Mouse (Mus musculus) monocyte, adult 2 months (primary cell): ENCODE measurements around the gene B9d2.

Experiments
- DNase-seq, 2 experiments: peaks; one replicate each; pipeline ENCODE4 v3.0.0; 2022; ENCODE audit warnings: low spot score in 2 of 2, low read depth in 1 of 2

Gene B9d2

DNA sequence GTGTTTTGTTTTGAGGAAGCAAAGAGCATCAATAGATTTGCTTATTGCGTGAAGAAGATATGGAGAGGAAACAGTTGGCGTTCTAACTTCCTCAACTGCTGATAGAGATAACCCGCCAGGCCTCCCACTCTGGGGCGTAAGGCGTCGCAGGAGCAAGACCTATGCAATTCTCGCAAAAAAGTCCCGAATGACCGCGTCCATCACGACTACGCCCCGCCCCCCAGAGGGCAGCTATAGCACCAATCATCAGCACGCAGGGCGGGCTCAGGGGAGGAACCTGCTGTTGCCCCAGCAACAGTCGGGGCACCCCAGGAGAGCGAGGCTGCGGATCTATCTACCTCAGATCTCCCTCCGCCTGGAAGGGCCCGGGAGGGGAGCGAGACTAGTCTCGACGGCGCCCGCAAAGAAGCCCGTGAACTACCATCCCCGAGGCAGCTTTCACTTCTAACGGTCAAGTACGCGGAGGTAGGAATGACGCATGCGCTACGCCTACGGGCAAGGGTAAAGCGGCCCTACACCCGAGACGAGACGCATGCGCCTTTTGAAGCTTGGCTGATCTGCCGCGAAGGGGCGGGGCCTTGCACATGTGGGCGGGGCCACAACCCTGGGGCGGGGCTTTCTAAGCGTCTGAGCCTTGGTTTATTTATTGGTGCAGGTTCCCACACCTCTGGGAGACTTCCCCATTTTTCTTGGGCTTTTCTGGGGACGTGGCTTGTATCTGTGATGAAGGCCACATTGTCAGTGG, at the start of gene B9d2:
Gene B9d2 (plus strand): TSS at position 267 of the 745 bp plus-strand sequence.
- DNase-seq = peak; percentile 94 to 98

DNA sequence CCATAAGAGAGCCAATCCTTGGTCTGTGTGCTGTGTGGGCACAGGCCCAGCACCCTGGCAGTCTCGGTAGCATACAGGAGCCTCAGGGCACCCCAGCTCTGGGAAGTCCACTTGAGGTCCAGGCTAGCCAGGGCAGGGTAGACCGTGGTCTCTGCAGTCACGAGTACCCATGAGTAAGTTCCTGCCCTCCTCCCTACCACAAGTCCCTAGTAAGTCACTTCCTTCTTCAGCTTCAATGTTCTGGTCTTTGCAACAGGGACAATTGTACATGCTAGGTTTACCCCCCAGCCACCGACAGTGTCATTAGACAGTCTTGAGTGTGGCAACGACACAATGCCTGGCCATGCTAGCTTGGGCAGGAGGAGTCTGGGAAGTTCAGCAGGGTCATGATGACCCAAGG, 47.9 kb upstream of the B9d2 start:
- DNase-seq = peak; percentile 61 to 62

- no peak for DNase-seq
Observed at GRCm38 (mm10) chr7:25636373-25636772, 44.2 kb upstream of the B9d2 start.

DNA sequence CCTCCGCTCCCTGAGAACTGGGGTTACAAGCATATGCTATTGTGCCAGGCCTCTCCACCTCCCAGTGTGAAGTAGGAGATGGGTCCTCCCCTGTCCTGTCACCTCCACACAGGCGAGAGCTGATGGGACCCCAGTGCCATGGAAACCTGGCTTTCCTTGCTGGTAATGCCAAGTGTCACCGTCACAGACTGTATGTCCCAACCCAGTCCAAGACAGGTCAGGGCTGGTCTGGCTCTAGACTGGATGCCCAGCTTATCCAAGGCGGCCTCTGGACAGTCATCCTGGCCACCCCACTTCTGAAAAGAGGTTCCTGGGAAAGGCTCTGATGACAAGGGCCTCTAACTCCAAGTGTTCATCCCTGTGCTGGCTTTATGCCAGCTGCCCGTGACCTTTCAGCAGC, 43.5 kb upstream of the B9d2 start:
- no peak for DNase-seq

DNA sequence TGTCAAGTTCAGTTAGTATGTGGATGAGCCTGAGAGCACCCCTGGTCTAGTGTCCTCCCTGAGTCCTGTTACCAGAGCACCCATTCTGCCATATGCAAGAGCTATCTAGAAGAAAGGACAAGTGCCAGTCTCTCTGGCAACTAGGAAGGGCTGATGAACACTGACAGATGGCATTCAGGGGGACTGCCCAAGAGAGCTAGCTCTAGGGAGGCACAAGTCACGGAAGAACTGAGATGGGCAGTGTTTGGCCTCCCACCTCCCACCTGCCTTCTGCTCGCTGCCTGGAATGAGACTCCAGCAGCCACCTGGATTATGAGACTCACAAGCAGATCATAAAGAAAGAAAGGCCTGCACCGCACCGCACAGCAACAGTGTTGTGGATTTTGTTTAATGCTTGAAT, 40.8 kb upstream of the B9d2 start:
- DNase-seq = no peak

GRCm38 (mm10) chr7:25644136-25644535, 36.4 kb upstream of the B9d2 start:
- DNase-seq = no peak

DNA sequence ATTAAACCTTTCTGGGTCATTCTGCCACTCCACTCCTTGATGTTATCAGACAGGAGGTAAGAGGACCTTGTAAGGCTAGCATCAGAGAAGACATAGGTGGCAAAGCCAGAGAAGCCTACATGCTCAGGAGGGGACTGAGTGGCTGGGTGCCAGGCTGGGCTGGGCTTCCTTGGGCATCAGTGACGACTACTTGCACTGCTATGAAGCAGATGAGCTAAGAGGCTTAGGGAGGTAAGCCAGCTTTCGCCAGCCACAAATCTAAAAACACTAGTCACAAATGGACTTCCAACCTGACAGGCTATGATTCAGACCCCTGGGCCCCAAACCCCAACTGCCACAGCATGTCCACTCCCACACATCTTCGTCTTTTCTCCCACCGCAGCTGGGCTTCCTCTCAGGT, 35.9 kb upstream of the B9d2 start:
- no peak for DNase-seq

- no peak for DNase-seq
Observed at GRCm38 (mm10) chr7:25645074-25645473, 35.5 kb upstream of the B9d2 start.

- DNase-seq = no peak
Observed at GRCm38 (mm10) chr7:25647574-25648123, 32.9 kb upstream of the B9d2 start.

- DNase-seq = peak in 1 of 2 experiments; percentile 42
Observed at GRCm38 (mm10) chr7:25649839-25650238, 30.7 kb upstream of the B9d2 start.

DNA sequence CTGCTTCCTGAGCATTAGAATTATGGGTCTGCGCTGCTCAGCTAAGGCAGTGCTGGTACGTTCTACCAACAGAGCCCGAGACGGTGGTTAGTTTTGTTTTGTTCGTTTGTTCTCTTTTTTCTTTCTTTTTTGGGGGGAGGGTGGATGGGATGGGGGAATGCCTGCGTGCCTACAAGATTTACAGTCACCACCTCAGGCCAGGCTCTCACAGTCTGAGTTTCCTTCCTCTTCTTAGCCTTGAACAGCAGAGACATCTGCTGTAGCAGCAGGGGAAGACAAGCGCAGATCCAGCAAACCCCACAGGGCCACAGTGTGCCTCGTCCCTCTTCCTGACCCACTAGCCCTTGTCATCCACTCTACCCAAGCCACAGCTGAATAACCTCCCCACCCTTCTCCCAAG, 29.3 kb upstream of the B9d2 start:
- DNase-seq = peak in 1 of 2 experiments; percentile 40

- DNase-seq = no peak
Observed at GRCm38 (mm10) chr7:25652244-25652759, 28.3 kb upstream of the B9d2 start.

DNA sequence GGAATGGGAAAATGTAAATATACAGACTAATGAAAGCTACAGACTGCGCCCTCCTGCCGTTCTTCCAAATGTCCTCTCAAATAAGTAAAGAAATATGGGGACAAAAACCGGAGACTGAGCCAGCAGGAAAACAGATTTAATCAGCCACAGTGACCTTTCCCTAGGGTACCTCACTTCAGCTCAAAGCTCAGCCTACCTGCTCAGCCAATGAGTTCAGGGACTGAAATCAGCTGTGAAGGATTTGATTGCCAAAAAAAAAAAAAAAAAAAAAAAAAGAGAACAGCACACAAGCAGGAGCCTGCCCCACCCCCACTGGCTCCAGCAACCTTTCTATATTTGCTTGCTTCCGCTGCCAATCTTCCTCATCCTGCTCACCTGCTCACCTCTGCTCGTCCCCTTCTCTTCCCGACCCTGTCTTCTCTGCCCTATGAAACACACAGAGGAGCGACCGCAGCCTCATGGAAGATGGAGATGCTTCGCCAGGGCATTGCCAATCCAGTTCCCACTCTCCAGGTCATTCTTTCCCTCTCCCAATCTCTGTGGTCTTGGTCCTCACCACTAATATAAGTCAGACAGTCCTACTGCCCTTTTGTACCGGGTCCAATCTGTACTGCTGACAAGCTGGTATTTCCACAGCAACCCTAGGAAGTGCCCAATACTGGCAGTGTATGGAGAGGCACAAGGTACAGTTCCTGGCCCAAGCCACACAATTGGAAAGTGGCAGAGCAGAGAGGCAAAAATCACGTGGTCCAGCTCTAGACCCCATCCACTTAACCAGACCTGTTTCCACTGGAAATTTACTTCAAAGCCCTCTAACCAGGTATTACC, 24.8 kb upstream of the B9d2 start:
- DNase-seq = no peak

DNA sequence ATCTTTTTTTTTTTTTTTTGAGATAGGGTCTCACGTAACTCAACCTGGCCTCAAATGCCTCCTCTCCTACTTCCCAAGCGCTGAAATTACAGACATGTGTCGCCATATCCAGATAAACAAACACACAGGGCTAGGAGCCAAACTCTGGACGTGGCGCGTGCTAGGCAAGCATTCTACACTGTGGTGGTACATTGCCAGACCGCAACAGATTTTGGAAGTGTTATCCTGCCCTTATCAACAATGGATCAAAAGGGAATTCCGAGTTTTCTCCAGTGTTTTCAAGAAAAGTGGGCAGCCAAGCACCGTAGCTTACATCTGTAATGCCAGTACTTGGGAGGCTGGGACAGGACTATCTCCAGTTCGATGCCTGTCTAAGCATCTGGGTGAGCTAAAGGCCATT, 22.8 kb upstream of the B9d2 start:
- no peak for DNase-seq

DNA sequence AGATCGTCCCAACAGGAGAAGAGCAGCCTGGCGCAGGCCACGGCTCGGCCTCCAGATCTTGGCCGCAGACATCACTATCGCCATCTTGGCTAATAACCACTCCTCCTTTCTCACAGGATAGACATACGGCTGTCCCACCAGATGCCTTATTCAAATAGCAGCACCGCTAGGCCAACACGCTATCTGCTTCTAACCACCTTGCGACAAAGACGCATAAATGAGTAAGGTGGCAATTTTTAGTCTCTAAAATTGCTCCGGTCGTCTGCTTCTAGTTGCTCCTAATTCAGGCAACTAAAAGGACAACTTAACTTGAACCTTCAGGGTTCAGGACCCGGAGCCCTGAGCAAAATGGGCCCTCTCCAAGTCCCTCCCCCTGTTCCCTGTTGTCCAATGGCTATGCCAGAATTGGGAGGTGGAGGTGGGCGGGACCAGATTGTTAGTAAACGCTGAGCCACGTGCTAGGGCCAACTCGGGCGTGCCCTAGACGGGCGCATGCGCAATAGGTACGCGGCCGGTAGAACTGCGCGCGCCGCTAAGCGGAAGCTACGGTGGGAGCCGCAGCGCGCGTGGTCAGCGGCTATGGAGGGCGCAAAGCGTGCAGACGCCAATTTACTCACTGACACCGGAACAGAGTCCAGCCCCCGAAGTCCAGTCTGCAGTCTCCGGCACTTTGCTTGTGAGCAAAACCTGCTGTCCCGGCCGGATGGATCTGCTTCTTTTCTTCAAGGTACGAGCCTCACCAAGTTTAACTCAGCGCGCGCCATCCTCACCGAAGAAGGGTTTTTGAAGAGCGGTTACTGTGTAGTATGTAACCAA, 21.7 kb upstream of the B9d2 start, which contains the start of the genes Bckdha and Exosc5:
Gene Bckdha (minus strand): TSS at position 325 of the 816 bp plus-strand sequence.
Gene Exosc5 (plus strand): TSS at position 508 of the 816 bp plus-strand sequence.
- DNase-seq = peak; percentile 98 to 99

DNA sequence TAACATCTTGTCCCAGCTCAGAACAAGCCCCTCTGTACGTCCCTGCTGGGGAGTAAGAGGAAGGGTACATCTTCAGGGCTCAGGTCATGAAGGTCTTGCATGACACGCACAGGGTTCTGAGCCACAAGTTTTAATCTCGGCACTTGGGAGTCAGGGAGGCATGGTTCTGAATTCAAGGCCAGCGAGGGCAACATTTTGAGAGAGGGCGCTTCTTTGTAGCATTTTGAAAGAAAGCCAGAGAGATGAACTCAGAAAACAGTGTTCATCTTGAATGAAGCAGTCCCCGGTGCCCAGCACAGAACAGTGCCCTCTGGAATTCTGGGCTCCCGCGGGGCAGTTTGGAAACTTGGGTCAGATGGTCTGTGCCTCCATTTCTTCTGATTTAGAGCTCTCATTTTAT, 14.2 kb upstream of the B9d2 start:
- DNase-seq = no peak

GRCm38 (mm10) chr7:25669158-25669557, 11.4 kb upstream of the B9d2 start:
- no peak for DNase-seq

- no peak for DNase-seq
Observed at GRCm38 (mm10) chr7:25669631-25670030, 10.9 kb upstream of the B9d2 start.

DNA sequence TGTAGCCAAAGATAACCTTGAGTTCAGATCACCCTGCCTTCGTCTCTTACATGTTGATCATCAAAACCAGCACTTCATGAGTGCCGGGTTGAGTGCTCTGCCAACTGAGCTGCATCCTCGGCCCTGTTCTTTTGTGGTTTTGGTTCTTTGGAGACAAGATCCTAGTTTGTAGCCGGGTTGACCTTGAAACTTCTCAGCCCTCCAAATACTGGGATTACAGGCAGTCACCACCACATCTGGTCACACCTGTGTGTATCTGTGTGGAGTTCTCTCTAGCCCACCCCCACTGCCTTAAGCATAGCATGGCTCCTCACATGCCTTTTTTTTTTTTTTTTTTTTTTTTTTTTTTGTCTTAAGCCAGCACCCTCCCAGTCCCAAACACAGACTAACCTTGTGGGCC, 10.5 kb upstream of the B9d2 start:
- no peak for DNase-seq

GRCm38 (mm10) chr7:25671686-25672085, 8.9 kb upstream of the B9d2 start:
- DNase-seq = no peak

GRCm38 (mm10) chr7:25672442-25672841, 8.1 kb upstream of the B9d2 start:
- DNase-seq = no peak
